Mouse (Mus musculus) hindbrain, embryonic 11.5 days (tissue): Measurements from ENCODE around the gene Sema4g. TPM values are rescaled to one million over a fixed set of nuclear protein-coding genes. Genes with fewer than 3 reads are reported as not detected.

ENCODE experiments used
- ATAC-seq: fragments of 200-750 bp; cut with Nextera tagmentation; 2 replicates; pipeline ENCODE4 v1.8.0; 2017; ENCODE audit warnings: mild to moderate bottlenecking, moderate TSS enrichment, moderate library complexity; ENCODE audit not compliant: low FRiP score
- DNase-seq: peaks from one replicate; pipeline ENCODE4 v3.0.0-alpha.2; 2015; ENCODE audit warnings: low spot score
- H3K27ac ChIP-seq: fragments of 300-500 bp; sonication (generic); 2 replicates; pipeline ENCODE4 v1.5.1; 2014; ENCODE audit warnings: mild to moderate bottlenecking, low read depth, low read length
- H3K27me3 ChIP-seq: fragments of 300-500 bp; sonication (generic); 2 replicates; pipeline ENCODE4 v1.6.1; 2014; ENCODE audit warnings: mild to moderate bottlenecking, low read length, moderate library complexity, mixed read lengths; ENCODE audit not compliant: control insufficient read depth, insufficient read depth
- H3K36me3 ChIP-seq: fragments of 300-500 bp; sonication (generic); 2 replicates; pipeline ENCODE4 v1.6.1; 2014; ENCODE audit warnings: mild to moderate bottlenecking, low read length, moderate library complexity, mixed read lengths; ENCODE audit not compliant: control insufficient read depth, insufficient read depth
- H3K4me1 ChIP-seq: fragments of 300-500 bp; sonication (generic); replicated peaks from 2 replicates; pipeline ENCODE4 v1.6.1; 2014; ENCODE audit warnings: low read length, mixed read lengths; ENCODE audit not compliant: control insufficient read depth, insufficient read depth
- H3K4me2 ChIP-seq: fragments of 300-500 bp; sonication (generic); replicated peaks from 2 replicates; pipeline ENCODE4 v1.6.1; 2014; ENCODE audit warnings: mild to moderate bottlenecking, low read depth, low read length
- H3K4me3 ChIP-seq: fragments of 300-500 bp; sonication (generic); 2 replicates; pipeline ENCODE4 v1.5.1; 2014; ENCODE audit warnings: low read depth, low read length
- H3K9ac ChIP-seq: fragments of 300-500 bp; sonication (generic); 2 replicates; pipeline ENCODE4 v1.6.1; 2014; ENCODE audit warnings: low read depth, low read length
- H3K9me3 ChIP-seq: fragments of 300-500 bp; sonication (generic); 2 replicates; pipeline ENCODE4 v1.6.1; 2016; ENCODE audit warnings: low read length; ENCODE audit not compliant: control insufficient read depth
- WGBS: fragments of 180-500 bp; shearing (Covaris S2); extraction: QIAGEN DNeasy Blood & Tissue Kit; methylation state at CpG from one replicate; pipeline ENCODE4 v1.1.7; 2014; 5-methylcytosine and 5-hydroxymethylcytosine counted together
- polyA plus RNA-seq: library from polyadenylated mRNA; unstranded; fragments of >200 nt; fragmentation: Nextera tagmentation; extraction: Ambion mirVana; gene quantifications from 2 replicates; pipeline ENCODE4 v1.2.1, GENCODE M21; 2014

Sema4g gene
- polyA plus RNA-seq, 1 experiment from 2014 or later = 7.9 TPM

DNA sequence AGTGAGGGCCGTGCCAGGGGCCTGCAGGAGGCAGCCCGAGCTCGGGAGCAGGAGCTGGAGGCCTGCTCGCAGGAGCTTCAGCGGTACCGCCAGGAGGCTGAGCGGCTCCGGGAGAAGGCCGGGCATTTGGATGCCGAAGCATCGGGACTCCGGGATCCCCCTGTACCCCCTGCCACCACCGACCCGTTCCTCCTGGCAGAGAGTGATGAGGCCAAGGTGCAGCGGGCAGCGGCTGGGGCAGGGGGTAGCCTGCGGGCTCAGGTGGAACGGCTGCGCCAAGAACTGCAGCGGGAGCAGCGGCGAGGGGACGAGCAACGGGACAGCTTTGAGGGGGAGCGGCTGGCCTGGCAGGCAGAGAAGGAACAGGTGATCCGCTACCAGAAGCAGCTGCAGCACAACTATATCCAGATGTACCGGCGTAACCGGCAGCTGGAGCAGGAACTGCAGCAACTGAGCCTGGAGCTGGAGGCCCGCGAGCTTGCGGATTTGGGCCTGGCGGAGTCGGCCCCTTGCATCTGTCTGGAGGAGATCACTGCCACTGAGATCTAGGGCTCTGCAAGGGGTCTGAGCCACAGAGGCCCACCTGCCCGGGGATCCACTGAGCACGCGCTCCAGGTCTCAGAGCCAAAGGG lies 37.2 kb downstream of the Sema4g start:
- H3K36me3 ChIP-seq = peaks cover 30% of the 10 kb centered on the region
- no peak for DNase-seq
- H3K4me3 ChIP-seq = no peak overlapping the region
- H3K4me1 ChIP-seq = peaks cover 6% of the 10 kb centered on the region
- no peak overlapping the region for H3K9ac ChIP-seq
- no peak overlapping the region for H3K4me2 ChIP-seq
- no peak for ATAC-seq
- no peaks in the 10 kb centered on the region for H3K27me3 ChIP-seq
- no peak overlapping the region for H3K27ac ChIP-seq
- H3K9me3 ChIP-seq = no peaks in the 10 kb centered on the region
- 93% methylated on average over 37 of the region's 37 CpGs for WGBS

DNA sequence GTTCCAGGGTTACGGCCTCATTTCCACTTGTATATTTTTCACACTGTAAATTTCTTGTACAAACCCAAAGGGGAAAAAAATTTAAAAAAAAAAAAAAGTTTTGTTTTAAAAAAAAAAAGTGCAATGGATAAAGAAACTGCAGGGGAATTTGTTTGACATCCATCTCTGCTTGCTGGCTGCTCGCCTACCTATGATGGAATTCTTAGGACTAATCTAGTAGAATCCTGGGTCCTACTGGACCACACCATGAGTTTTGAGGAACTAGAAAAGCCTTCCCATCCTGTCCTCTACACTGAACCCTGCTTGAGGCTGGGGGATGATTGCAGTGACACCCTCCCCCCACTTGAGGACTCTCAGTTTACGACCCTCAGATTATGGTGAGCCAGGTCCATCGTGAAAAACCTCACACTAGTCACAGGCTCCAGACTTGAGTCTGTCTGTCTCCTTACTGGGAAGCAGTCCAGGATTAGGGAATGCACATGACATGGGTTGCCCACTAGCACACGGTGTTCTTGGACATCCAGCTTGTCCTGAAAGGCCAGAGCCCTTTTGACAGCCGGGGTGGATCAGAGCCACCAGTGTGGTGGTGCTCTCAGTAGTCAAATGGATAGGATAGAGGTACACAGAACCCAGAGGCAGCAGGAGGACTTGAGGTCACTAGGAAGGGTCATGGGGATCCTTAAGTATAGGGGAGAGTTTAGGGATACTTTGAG lies 38.2 kb downstream of the Sema4g start:
- 87% methylated on average over 6 of the region's 6 CpGs for WGBS
- Histone ChIP-seq H3K9ac (no peak overlapping the region), H3K4me1 (no peaks in the 10 kb centered on the region; the same call in 1 of the 2 replicates), H3K4me3 (no peak overlapping the region), H3K4me2 (no peak overlapping the region), H3K27ac (no peak overlapping the region), H3K36me3 (peaks cover 26% of the 10 kb centered on the region), H3K27me3 (no peaks in the 10 kb centered on the region), H3K9me3 (no peaks in the 10 kb centered on the region)
- DNase-seq (no peak), ATAC-seq (no peak)

GRCm38 (mm10) chr19:45027848-45028247 lies 38.9 kb downstream of the Sema4g start:
- H3K27ac ChIP-seq = no peak overlapping the region
- no peaks in the 10 kb centered on the region; the same call in 1 of the 2 replicates for H3K4me1 ChIP-seq
- no peaks in the 10 kb centered on the region for H3K27me3 ChIP-seq
- H3K9me3 ChIP-seq = no peaks in the 10 kb centered on the region
- WGBS = 75% methylated on average over 6 of the region's 6 CpGs
- no peak overlapping the region for H3K4me3 ChIP-seq
- DNase-seq (no peak), ATAC-seq (no peak)
- no peak overlapping the region for H3K4me2 ChIP-seq
- H3K36me3 ChIP-seq = peaks cover 23% of the 10 kb centered on the region
- no peak overlapping the region for H3K9ac ChIP-seq

- peaks cover 20% of the 10 kb centered on the region for H3K36me3 ChIP-seq
- no peaks in the 10 kb centered on the region for H3K27me3 ChIP-seq
- no peaks in the 10 kb centered on the region for H3K9me3 ChIP-seq
- H3K4me2 ChIP-seq = no peak overlapping the region
- DNase-seq = no peak
- H3K4me1 ChIP-seq = no peaks in the 10 kb centered on the region; the same call in 1 of the 2 replicates
- 60% methylated on average over 19 of the region's 19 CpGs for WGBS
- H3K4me3 ChIP-seq = no peak overlapping the region
- no peak overlapping the region for H3K27ac ChIP-seq
- ATAC-seq = no peak
- no peak overlapping the region for H3K9ac ChIP-seq
These were observed 39.8 kb downstream of the Sema4g start for GRCm38 (mm10) chr19:45028746-45029145.

DNA sequence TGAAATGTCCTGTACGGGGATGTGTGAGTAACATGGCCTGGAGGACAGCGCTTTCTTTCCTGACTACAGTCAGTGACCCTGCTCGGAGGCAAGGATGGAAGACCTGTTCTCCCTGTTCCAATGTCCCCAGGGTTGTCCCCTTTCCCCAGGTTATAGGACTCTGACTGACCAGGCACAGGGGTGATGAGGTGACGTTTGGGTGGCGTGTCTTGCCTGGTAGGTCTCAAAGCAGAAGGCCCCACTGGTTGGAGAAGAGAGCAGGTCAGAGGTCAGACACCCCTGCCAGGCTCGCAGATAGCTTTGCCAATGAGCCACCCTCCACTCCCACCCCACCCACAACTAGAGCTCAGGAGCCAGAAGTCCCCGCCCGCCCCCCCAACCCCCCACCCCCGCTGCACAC lies 40.7 kb downstream of the Sema4g start:
- Histone ChIP-seq H3K9ac (no peak overlapping the region), H3K27me3 (no peaks in the 10 kb centered on the region), H3K9me3 (no peaks in the 10 kb centered on the region), H3K4me3 (no peak overlapping the region), H3K4me1 (no peaks in the 10 kb centered on the region; the same call in 1 of the 2 replicates), H3K4me2 (no peak overlapping the region), H3K27ac (no peak overlapping the region), H3K36me3 (peaks cover 15% of the 10 kb centered on the region)
- no peak for ATAC-seq
- 54% methylated on average over 9 of the region's 9 CpGs for WGBS
- no peak for DNase-seq

- H3K9ac ChIP-seq = no peak overlapping the region
- no peaks in the 10 kb centered on the region for H3K9me3 ChIP-seq
- H3K27ac ChIP-seq = no peak overlapping the region
- 45% methylated on average over 5 of the region's 8 CpGs for WGBS
- peak; percentile 17 for ATAC-seq
- peak; percentile 79 for DNase-seq
- no peaks in the 10 kb centered on the region; the same call in 1 of the 2 replicates for H3K4me1 ChIP-seq
- no peaks in the 10 kb centered on the region for H3K27me3 ChIP-seq
- no peak overlapping the region for H3K4me3 ChIP-seq
- H3K36me3 ChIP-seq = peaks cover 11% of the 10 kb centered on the region
- H3K4me2 ChIP-seq = no peak overlapping the region
These were observed 41.2 kb downstream of the Sema4g start for GRCm38 (mm10) chr19:45030111-45030510.

DNA sequence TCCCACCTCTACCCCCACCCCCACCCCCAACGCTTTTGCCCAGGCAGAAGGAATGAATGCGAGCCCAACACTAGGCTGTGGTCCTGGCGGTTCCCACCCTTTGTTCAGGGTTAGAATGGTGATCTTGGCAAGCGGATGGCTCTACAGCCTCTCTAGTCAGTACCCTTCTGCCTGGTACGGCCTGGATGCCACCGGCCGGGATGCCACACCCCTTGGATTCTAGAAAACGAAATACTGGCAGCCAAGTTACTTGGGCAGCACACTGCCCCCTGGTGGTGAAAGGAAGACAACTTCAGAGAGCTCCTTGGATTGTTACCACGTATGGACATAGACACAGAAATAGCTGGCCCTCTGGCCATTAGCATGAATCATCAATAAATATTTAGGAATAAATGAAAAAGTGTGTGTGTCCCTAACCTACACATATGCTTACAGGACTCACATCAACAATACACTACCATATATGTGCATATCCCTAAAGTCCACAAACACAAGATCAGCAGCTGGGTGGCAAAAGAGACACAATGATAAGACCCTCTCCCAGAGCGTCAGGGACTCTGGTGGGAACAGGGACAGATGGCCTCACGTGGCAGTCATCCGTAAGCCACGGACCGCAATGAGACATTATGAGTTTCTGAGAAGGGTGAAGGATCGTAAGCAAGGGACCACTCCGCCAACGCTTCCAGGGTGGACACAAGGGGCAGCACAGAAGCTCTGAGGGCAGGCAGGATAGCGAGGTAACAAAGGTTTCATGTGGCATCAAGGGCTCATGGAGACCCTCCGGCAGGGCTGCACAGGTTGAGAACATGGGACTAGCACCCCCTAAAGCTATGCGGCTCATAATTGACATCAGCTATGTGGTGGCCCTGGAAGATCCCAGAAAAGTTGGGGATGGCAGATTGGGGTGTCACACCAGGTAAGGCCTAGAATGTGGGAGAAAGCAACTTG lies 42.1 kb downstream of the Sema4g start:
- WGBS = 43% methylated on average over 20 of the region's 20 CpGs
- DNase-seq (peak; percentile 93), ATAC-seq (no peak; the same call in 1 of the 2 replicates)
- no peaks in the 10 kb centered on the region for H3K9me3 ChIP-seq
- no peak overlapping the region for H3K27ac ChIP-seq
- H3K36me3 ChIP-seq = peaks cover 10% of the 10 kb centered on the region
- H3K4me3 ChIP-seq = no peak overlapping the region
- no peaks in the 10 kb centered on the region; the same call in 1 of the 2 replicates for H3K4me1 ChIP-seq
- H3K4me2 ChIP-seq = 0 out of 2 replicates have a peak overlapping the region, but pooled peaks have one; percentile 4
- no peaks in the 10 kb centered on the region for H3K27me3 ChIP-seq
- H3K9ac ChIP-seq = no peak overlapping the region

DNA sequence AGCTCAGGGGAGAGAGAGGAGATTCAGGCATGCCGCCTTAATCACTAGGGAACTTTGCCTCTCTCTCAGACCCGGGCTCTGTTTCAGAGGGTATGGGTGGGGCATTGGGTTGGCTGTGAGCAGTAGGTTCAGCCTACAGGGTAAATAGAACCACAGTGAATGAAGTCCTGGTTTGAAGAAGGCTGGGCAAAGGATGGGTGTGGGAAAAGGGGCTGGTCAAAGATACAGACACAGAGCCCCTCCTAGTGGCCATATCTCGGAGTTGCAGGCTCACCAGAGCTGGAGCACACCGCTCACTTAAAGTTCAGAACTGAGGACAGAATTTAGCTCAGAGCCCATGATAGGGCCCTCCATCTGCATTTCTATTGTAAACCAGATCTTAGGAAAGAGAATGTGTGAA lies 42.9 kb downstream of the Sema4g start:
- Histone ChIP-seq H3K9ac (no peak overlapping the region), H3K4me3 (no peak overlapping the region), H3K4me1 (no peaks in the 10 kb centered on the region; the same call in 1 of the 2 replicates), H3K27ac (no peak overlapping the region), H3K9me3 (no peaks in the 10 kb centered on the region), H3K36me3 (peaks cover 4% of the 10 kb centered on the region), H3K4me2 (no peak overlapping the region), H3K27me3 (no peaks in the 10 kb centered on the region)
- DNase-seq (peak; percentile 89), ATAC-seq (peak; percentile 37; the same call in 1 of the 2 replicates)
- WGBS = 19% methylated on average over 4 of the region's 4 CpGs
